Mouse (Mus musculus) hindbrain, embryonic 13.5 days (tissue): ENCODE measurements around the gene Mkrn2os. TPM values are rescaled to one million over a fixed set of nuclear protein-coding genes. Genes with fewer than 3 reads are reported as not detected.

Experiments
- ATAC-seq: fragments of 200-750 bp; cut with Nextera tagmentation; 2 replicates; pipeline ENCODE4 v1.8.0; 2017; ENCODE audit warnings: moderate TSS enrichment; ENCODE audit not compliant: low FRiP score
- H3K27ac ChIP-seq: fragments of 300-500 bp; sonication (generic); 2 replicates; pipeline ENCODE4 v1.5.1; 2015; ENCODE audit warnings: inconsistent platforms, mild to moderate bottlenecking, moderate library complexity
- H3K27me3 ChIP-seq: fragments of 300-500 bp; sonication (generic); 2 replicates; pipeline ENCODE4 v1.6.1; 2015; ENCODE audit warnings: mild to moderate bottlenecking, inconsistent platforms
- H3K36me3 ChIP-seq: fragments of 300-500 bp; sonication (generic); 2 replicates; pipeline ENCODE4 v1.6.1; 2015; ENCODE audit warnings: mild to moderate bottlenecking, inconsistent platforms
- H3K4me1 ChIP-seq: fragments of 300-500 bp; sonication (generic); replicated peaks from 2 replicates; pipeline ENCODE4 v1.6.1; 2015; ENCODE audit warnings: inconsistent platforms
- H3K4me2 ChIP-seq: fragments of 300-500 bp; sonication (generic); 2 replicates; pipeline ENCODE4 v1.6.1; 2015; ENCODE audit warnings: inconsistent platforms, mild to moderate bottlenecking, moderate library complexity
- H3K4me3 ChIP-seq: fragments of 300-500 bp; sonication (generic); 2 replicates; pipeline ENCODE4 v1.5.1; 2015; ENCODE audit warnings: mild to moderate bottlenecking, inconsistent platforms
- H3K9ac ChIP-seq: fragments of 300-500 bp; sonication (generic); 2 replicates; pipeline ENCODE4 v1.6.1; 2015; ENCODE audit warnings: mild to moderate bottlenecking, inconsistent platforms
- H3K9me3 ChIP-seq: fragments of 300-500 bp; sonication (generic); 2 replicates; pipeline ENCODE4 v1.6.1; 2016; ENCODE audit warnings: inconsistent platforms
- WGBS: fragments of 180-500 bp; shearing (Covaris S2); methylation state at CpG from one replicate; pipeline ENCODE4 v1.1.7; 2015; 5-methylcytosine and 5-hydroxymethylcytosine counted together
- polyA plus RNA-seq: library from polyadenylated mRNA; unstranded; fragments of >200 nt; fragmentation: Nextera tagmentation; extraction: Ambion mirVana; gene quantifications from 2 replicates; pipeline ENCODE4 v1.2.1, GENCODE M21; 2015

The Mkrn2os gene
- polyA plus RNA-seq, 1 experiment from 2014 or later: 0.26 TPM

GRCm38 (mm10) chr6:115601715-115602523 is 9.5 kb upstream of the Mkrn2os start, which contains the start of gene Mkrn2:
Gene Mkrn2, plus strand, starts transcription at chr6:115601902.
- no peaks in the 10 kb centered on the region for H3K9me3 ChIP-seq
- peak within 1 kb of the TSS; percentile 87 for H3K27ac ChIP-seq
- WGBS: under 1% methylated on average over 59 of the region's 61 CpGs
- ATAC-seq: peak; percentile 94
- peaks cover 17% of the 10 kb centered on the region; the same call in 1 of the 2 replicates for H3K36me3 ChIP-seq
- peak within 1 kb of the TSS; percentile 88 for H3K9ac ChIP-seq
- peaks cover 18% of the 10 kb centered on the region for H3K4me1 ChIP-seq
- peak within 1 kb of the TSS; percentile 74 for H3K4me2 ChIP-seq
- no peaks in the 10 kb centered on the region for H3K27me3 ChIP-seq
- peak within 1 kb of the TSS; percentile 83 for H3K4me3 ChIP-seq

- Histone ChIP-seq H3K4me3 (peak overlapping the region; percentile 83), H3K27me3 (no peaks in the 10 kb centered on the region), H3K4me2 (peak overlapping the region; percentile 74), H3K36me3 (peaks cover 14% of the 10 kb centered on the region; the same call in 1 of the 2 replicates), H3K9ac (no peak overlapping the region), H3K9me3 (no peaks in the 10 kb centered on the region), H3K27ac (no peak overlapping the region), H3K4me1 (peaks cover 13% of the 10 kb centered on the region)
- peak; percentile 23 for ATAC-seq
- 68% methylated on average over 4 of the region's 4 CpGs for WGBS
These were observed 8.9 kb upstream of the Mkrn2os start for GRCm38 (mm10) chr6:115601322-115601714.

GRCm38 (mm10) chr6:115595667-115596066 is 3.3 kb upstream of the Mkrn2os start:
- Histone ChIP-seq H3K27ac (no peak overlapping the region), H3K4me1 (no peaks in the 10 kb centered on the region), H3K4me3 (no peak overlapping the region), H3K4me2 (no peak overlapping the region), H3K9me3 (no peaks in the 10 kb centered on the region), H3K27me3 (no peaks in the 10 kb centered on the region), H3K9ac (no peak overlapping the region), H3K36me3 (no peaks in the 10 kb centered on the region)
- ATAC-seq: no peak
- 73% methylated on average over 3 of the region's 3 CpGs for WGBS

GRCm38 (mm10) chr6:115594463-115594862 is 2.1 kb upstream of the Mkrn2os start:
- Histone ChIP-seq H3K9me3 (no peaks in the 10 kb centered on the region), H3K4me1 (no peaks in the 10 kb centered on the region), H3K36me3 (no peaks in the 10 kb centered on the region), H3K27me3 (no peaks in the 10 kb centered on the region), H3K4me3 (no peak overlapping the region), H3K9ac (no peak overlapping the region), H3K27ac (no peak overlapping the region), H3K4me2 (no peak overlapping the region)
- WGBS: 80% methylated on average over 3 of the region's 3 CpGs
- ATAC-seq: no peak

- 90% methylated on average over 4 of the region's 4 CpGs for WGBS
- Histone ChIP-seq H3K4me1 (no peaks in the 10 kb centered on the region), H3K9me3 (no peaks in the 10 kb centered on the region), H3K27ac (no peak overlapping the region), H3K4me3 (no peak overlapping the region), H3K36me3 (no peaks in the 10 kb centered on the region), H3K27me3 (no peaks in the 10 kb centered on the region), H3K4me2 (no peak overlapping the region), H3K9ac (no peak overlapping the region)
- no peak for ATAC-seq
These were observed 876 bp upstream of the Mkrn2os start for GRCm38 (mm10) chr6:115593252-115593651.

- Histone ChIP-seq H3K27me3 (no peaks in the 10 kb centered on the region), H3K4me2 (no peak overlapping the region), H3K4me3 (no peak overlapping the region), H3K9ac (no peak overlapping the region), H3K9me3 (no peaks in the 10 kb centered on the region), H3K36me3 (no peaks in the 10 kb centered on the region), H3K27ac (no peak overlapping the region), H3K4me1 (no peaks in the 10 kb centered on the region)
- 90% methylated on average over 19 of the region's 19 CpGs for WGBS
- no peak for ATAC-seq
These were observed 550 bp downstream of the Mkrn2os start for GRCm38 (mm10) chr6:115591692-115592359.

- WGBS: 84% methylated on average over 10 of the region's 10 CpGs
- Histone ChIP-seq H3K9me3 (no peaks in the 10 kb centered on the region), H3K27me3 (no peaks in the 10 kb centered on the region), H3K9ac (no peak overlapping the region), H3K4me1 (no peaks in the 10 kb centered on the region), H3K4me3 (no peak overlapping the region), H3K4me2 (no peak overlapping the region), H3K36me3 (peaks cover 6% of the 10 kb centered on the region; the same call in 1 of the 2 replicates), H3K27ac (no peak overlapping the region)
- ATAC-seq: no peak
These were observed 6.1 kb downstream of the Mkrn2os start for GRCm38 (mm10) chr6:115586321-115586720.

- no peak overlapping the region for H3K9ac ChIP-seq
- no peak overlapping the region for H3K4me3 ChIP-seq
- no peaks in the 10 kb centered on the region for H3K9me3 ChIP-seq
- WGBS: 82% methylated on average over 3 of the region's 3 CpGs
- H3K27ac ChIP-seq: no peak overlapping the region
- H3K4me1 ChIP-seq: no peaks in the 10 kb centered on the region
- H3K4me2 ChIP-seq: no peak overlapping the region
- peaks cover 25% of the 10 kb centered on the region for H3K36me3 ChIP-seq
- no peaks in the 10 kb centered on the region for H3K27me3 ChIP-seq
- ATAC-seq: no peak
These were observed 8.2 kb downstream of the Mkrn2os start for GRCm38 (mm10) chr6:115584176-115584575.

GRCm38 (mm10) chr6:115583430-115584125 is 8.8 kb downstream of the Mkrn2os start:
- no peak overlapping the region for H3K4me2 ChIP-seq
- ATAC-seq: no peak
- H3K4me3 ChIP-seq: no peak overlapping the region
- 88% methylated on average over 6 of the region's 6 CpGs for WGBS
- H3K9me3 ChIP-seq: no peaks in the 10 kb centered on the region
- no peaks in the 10 kb centered on the region for H3K27me3 ChIP-seq
- H3K9ac ChIP-seq: no peak overlapping the region
- H3K27ac ChIP-seq: no peak overlapping the region
- no peaks in the 10 kb centered on the region for H3K4me1 ChIP-seq
- peaks cover 30% of the 10 kb centered on the region for H3K36me3 ChIP-seq

- ATAC-seq: no peak
- H3K36me3 ChIP-seq: peaks cover 41% of the 10 kb centered on the region
- 85% methylated on average over 10 of the region's 10 CpGs for WGBS
These were observed 9.9 kb downstream of the Mkrn2os start for GRCm38 (mm10) chr6:115582328-115583115.

GRCm38 (mm10) chr6:115580810-115581209 is 11.6 kb downstream of the Mkrn2os start:
- H3K4me1 ChIP-seq: no peaks in the 10 kb centered on the region
- H3K4me2 ChIP-seq: no peak overlapping the region
- ATAC-seq: no peak
- no peaks in the 10 kb centered on the region for H3K27me3 ChIP-seq
- H3K36me3 ChIP-seq: peaks cover 58% of the 10 kb centered on the region
- no peaks in the 10 kb centered on the region for H3K9me3 ChIP-seq
- WGBS: 84% methylated on average over 3 of the region's 3 CpGs
- no peak overlapping the region for H3K9ac ChIP-seq
- H3K4me3 ChIP-seq: no peak overlapping the region
- H3K27ac ChIP-seq: no peak overlapping the region

More at GRCm38 (mm10) chr6:115582328-115583115, 9.9 kb downstream of the Mkrn2os start:
- H3K9me3 ChIP-seq: no peaks in the 10 kb centered on the region
- H3K27ac ChIP-seq: no peak overlapping the region
- no peaks in the 10 kb centered on the region for H3K4me1 ChIP-seq
- no peak overlapping the region for H3K4me3 ChIP-seq
- no peak overlapping the region for H3K9ac ChIP-seq
- no peak overlapping the region for H3K4me2 ChIP-seq
- no peaks in the 10 kb centered on the region for H3K27me3 ChIP-seq
